Mouse (Mus musculus) midbrain, embryonic 15.5 days (tissue): Measurements from ENCODE around the gene Smc6. TPM values are rescaled to one million over a fixed set of nuclear protein-coding genes. Genes with fewer than 3 reads are reported as not detected.

Source experiments
- ATAC-seq: fragments of 200-750 bp; cut with Nextera tagmentation; replicated peaks from 2 replicates; pipeline ENCODE4 v1.8.0; 2017; ENCODE audit warnings: moderate TSS enrichment
- H3K27ac ChIP-seq: fragments of 300-500 bp; sonication (generic); 2 replicates; pipeline ENCODE4 v1.5.1; 2015; ENCODE audit warnings: mild to moderate bottlenecking, inconsistent platforms
- H3K27me3 ChIP-seq: fragments of 300-500 bp; sonication (generic); replicated peaks from 2 replicates; pipeline ENCODE4 v1.6.1; 2015; ENCODE audit warnings: inconsistent platforms
- H3K36me3 ChIP-seq: fragments of 300-500 bp; sonication (generic); replicated peaks from 2 replicates; pipeline ENCODE4 v1.6.1; 2015; ENCODE audit warnings: inconsistent platforms
- H3K4me1 ChIP-seq: fragments of 300-500 bp; sonication (generic); 2 replicates; pipeline ENCODE4 v1.6.1; 2015; ENCODE audit warnings: inconsistent platforms
- H3K4me2 ChIP-seq: fragments of 300-500 bp; sonication (generic); 2 replicates; pipeline ENCODE4 v1.6.1; 2015; ENCODE audit warnings: inconsistent platforms, mild to moderate bottlenecking, moderate library complexity
- H3K4me3 ChIP-seq: fragments of 300-500 bp; sonication (generic); 2 replicates; pipeline ENCODE4 v1.5.1; 2015; ENCODE audit warnings: mild to moderate bottlenecking, inconsistent platforms
- H3K9ac ChIP-seq: fragments of 300-500 bp; sonication (generic); 2 replicates; pipeline ENCODE4 v1.6.1; 2015; ENCODE audit warnings: mild to moderate bottlenecking, inconsistent platforms
- H3K9me3 ChIP-seq: fragments of 300-500 bp; sonication (generic); 2 replicates; pipeline ENCODE4 v1.6.1; 2016; ENCODE audit warnings: inconsistent platforms
- WGBS: fragments of 180-500 bp; shearing (Covaris S2); methylation state at CpG from one replicate; pipeline ENCODE4 v1.1.7; 2015; ENCODE audit warnings: mixed read lengths; 5-methylcytosine and 5-hydroxymethylcytosine counted together
- polyA plus RNA-seq: library from polyadenylated mRNA; unstranded; fragments of >200 nt; fragmentation: Nextera tagmentation; extraction: Ambion mirVana; gene quantifications from 2 replicates; pipeline ENCODE4 v1.2.1, GENCODE M21; 2015

Gene Smc6
- 90.0 and 107 TPM in 2 replicates for polyA plus RNA-seq

DNA sequence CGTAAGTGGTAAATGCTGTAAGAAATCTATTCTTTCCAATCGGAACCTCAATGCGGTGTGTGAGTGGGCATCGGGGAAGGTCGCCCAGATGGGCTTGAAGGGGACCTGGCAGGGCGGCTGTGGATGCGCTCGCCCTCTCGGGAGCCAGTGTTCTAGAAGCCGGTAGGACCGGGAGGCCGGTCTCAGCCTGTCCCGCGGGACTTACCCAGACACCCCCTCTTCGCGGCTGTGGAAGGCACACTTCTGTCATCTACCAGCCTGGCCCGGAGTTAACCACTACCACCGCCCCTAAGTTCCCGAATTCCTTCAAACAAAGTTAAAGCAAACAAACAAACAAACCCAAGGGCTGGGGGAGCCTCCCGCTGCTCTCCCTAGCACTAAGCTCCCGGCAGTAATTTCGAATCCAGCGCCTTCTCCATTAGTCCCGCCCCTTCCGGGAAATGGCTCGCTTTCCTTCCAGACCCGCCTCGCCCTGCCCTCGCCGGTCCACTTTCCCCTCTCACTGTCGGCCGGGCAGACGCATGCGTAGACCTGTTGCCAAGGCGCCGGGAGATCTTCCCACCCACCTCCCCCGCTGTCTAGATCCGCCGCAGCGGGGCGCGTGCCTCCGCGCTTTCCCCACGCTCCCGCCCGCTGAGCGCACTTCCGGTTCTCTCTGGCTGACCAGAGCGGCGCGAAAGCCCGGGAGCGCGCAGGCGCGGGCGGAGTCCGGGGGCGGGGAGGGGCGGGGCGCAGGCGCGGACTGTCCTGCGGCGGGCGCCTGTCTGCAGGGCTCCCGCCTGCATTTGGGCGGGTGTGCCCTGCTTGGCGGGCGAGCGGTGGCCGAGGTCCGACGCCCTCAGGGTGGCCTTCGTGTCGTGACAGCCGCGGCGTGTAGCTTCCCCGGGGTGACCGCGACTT, at the start of gene Smc6, which contains the start of gene Gen1:
TSS of gene Smc6 (plus strand) at position 505 of the 900 bp plus-strand sequence.
TSS of gene Gen1 (minus strand) at position 420 of the 900 bp plus-strand sequence.
- peaks cover 38% of the 10 kb centered on the region for H3K4me1 ChIP-seq
- H3K9me3 ChIP-seq, result no peaks in the 10 kb centered on the region
- peak within 1 kb of the TSS; percentile 86 for H3K9ac ChIP-seq
- H3K4me2 ChIP-seq, result peak within 1 kb of the TSS; percentile 98
- H3K36me3 ChIP-seq, result no peaks in the 10 kb centered on the region
- H3K27ac ChIP-seq, result peak within 1 kb of the TSS; percentile 90
- H3K4me3 ChIP-seq, result peak within 1 kb of the TSS; percentile 93
- H3K27me3 ChIP-seq, result no peaks in the 10 kb centered on the region
- ATAC-seq, result peak; percentile 99
- WGBS, result under 1% methylated on average over 83 of the region's 83 CpGs

DNA sequence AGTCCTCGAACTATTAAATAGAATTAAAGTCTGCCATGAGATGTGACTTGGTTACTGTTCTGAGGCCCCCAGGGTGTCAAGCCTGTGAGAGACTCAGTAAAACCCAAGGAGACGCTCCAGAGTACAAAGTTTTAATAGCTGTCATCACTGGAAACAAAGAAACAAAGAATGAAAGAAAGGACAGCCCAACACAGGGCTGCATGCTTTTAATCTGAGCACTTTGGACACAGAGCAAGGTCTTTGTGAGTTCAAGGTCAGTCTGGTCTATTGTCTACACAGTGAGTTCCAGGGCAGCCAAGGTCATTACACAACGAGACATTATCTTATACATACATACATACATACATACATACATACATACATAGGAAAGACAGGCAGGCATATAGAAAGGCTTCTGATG, 49.2 kb upstream of the Smc6 start:
- Histone ChIP-seq H3K27ac (no peak overlapping the region), H3K9ac (no peak overlapping the region), H3K4me2 (no peak overlapping the region), H3K27me3 (no peaks in the 10 kb centered on the region), H3K36me3 (no peaks in the 10 kb centered on the region), H3K4me1 (peaks cover 6% of the 10 kb centered on the region; the same call in 1 of the 2 replicates), H3K4me3 (no peak overlapping the region), H3K9me3 (no peaks in the 10 kb centered on the region)
- ATAC-seq, result no peak
- 58% methylated on average over 3 of the region's 3 CpGs for WGBS

DNA sequence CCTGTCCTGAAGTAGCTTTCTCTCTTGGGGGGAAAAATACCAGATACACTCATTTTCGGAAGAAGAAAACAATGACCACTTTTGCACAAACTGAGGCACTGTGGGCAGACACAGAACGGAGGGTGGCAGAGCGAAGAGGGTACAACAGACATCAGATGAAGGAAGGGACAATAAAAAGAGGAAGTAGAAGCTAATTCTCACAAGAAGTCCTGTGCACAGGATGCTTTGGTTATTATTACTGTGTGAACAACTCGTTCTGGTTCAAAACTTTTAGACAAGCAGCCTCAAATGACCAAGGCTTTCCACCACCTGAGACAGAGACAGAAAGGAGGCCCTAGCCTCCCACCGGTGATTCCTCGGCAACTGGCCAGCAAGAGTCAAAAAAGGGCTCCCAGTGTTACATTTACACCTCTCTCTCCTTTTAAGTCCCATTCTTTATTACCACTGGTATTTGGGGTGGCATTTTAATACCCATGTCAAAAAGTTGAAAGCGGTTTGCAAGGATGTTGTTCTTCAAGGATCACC, 47.9 kb upstream of the Smc6 start:
- Histone ChIP-seq H3K27ac (no peak overlapping the region), H3K27me3 (no peaks in the 10 kb centered on the region), H3K9ac (no peak overlapping the region), H3K4me2 (no peak overlapping the region), H3K36me3 (no peaks in the 10 kb centered on the region), H3K4me1 (peaks cover 13% of the 10 kb centered on the region), H3K9me3 (no peaks in the 10 kb centered on the region), H3K4me3 (no peak overlapping the region)
- no peak for ATAC-seq
- 74% methylated on average over 7 of the region's 7 CpGs for WGBS

DNA sequence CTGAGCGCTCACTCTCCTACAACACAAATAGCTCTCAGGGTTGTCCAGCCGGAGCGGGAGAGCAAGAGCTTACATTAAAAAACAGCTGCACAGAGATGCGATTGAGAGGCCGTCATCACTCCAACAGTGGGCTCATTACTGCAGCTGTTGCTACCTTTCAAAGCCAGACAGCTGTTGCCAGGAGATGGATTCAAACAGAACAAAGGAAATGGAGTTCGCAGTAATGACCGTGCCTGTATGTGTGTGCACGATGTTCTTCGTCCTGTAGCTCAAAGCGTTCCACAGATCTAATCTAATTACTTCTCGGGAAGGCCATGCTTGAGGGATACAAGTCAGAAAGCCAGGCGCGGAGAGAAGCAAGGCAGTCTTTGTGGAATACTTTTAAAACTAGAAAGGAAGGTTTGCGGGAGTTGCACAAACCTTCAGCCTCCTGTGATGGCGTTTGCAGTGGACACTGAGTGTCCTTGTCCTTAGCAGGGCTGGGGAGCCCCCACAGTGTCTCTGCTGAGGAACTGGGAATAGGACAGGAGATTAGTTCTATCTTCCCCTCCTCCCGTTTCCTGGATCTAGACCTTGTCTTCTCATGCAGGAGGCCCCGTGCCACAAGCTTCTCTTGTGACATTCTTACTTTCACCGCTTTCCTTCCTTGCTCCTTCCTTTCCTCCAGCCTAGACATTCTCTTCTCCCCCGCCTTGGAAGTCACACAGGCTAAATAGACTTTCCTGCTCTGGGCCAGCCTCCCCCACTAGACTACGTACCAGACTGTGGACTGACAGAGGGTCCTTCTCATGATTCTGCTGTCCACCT, 44.0 kb upstream of the Smc6 start:
- Histone ChIP-seq H3K4me1 (peaks cover 13% of the 10 kb centered on the region), H3K36me3 (no peaks in the 10 kb centered on the region), H3K9ac (no peak overlapping the region), H3K27me3 (no peaks in the 10 kb centered on the region), H3K27ac (peak overlapping the region; percentile 55; the same call in 1 of the 2 replicates), H3K9me3 (no peaks in the 10 kb centered on the region), H3K4me2 (peak overlapping the region; percentile 21), H3K4me3 (no peak overlapping the region)
- WGBS, result 28% methylated on average over 20 of the region's 20 CpGs
- peak; percentile 88 for ATAC-seq

DNA sequence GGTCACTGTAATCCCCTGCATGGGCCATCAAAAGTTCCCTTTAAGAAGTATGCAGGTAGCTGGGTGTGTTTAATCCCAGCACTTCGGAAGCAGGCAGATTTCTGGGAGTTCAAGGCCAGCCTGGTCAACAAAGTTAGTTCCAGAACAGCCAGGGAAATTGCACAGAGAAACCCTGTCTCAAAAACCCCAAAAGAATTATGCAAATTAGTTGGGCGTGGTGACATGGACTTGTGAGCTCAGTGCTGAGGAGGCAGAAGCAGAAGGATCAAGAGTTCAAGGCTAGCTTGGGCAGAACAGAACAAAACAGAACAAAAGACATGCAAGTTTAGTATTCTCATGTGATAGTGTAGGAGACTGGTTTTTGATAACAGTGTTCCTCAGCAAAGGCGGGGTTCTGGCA, 43.1 kb upstream of the Smc6 start:
- no peaks in the 10 kb centered on the region for H3K9me3 ChIP-seq
- H3K4me1 ChIP-seq, result peaks cover 13% of the 10 kb centered on the region
- no peaks in the 10 kb centered on the region for H3K27me3 ChIP-seq
- H3K36me3 ChIP-seq, result no peaks in the 10 kb centered on the region
- no peak for ATAC-seq
- H3K4me2 ChIP-seq, result no peak overlapping the region
- no peak overlapping the region for H3K9ac ChIP-seq
- H3K4me3 ChIP-seq, result no peak overlapping the region
- WGBS, result 64% methylated on average over 3 of the region's 3 CpGs
- H3K27ac ChIP-seq, result no peak overlapping the region

DNA sequence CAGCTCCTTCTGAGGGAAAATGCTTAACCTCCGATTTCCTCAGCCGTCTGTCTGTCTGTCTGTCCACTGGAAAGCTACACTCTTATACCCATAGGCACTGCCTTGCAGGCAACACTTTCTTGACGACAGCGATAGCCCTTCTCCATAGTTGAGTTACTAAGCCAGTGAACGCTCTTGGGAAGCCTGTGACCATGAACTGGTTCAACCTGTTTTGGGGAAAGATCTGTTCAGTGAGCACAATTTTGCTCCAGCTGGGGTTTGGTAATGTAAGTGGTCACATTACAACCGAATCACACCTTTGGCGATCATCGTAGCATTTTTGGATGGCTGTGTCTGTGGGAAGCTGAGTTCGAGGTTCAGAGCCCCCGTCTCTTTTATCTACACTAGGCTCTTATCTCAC, 42.6 kb upstream of the Smc6 start:
- Histone ChIP-seq H3K4me2 (no peak overlapping the region), H3K27me3 (no peaks in the 10 kb centered on the region), H3K36me3 (no peaks in the 10 kb centered on the region), H3K9ac (no peak overlapping the region), H3K4me3 (no peak overlapping the region), H3K27ac (no peak overlapping the region), H3K4me1 (peaks cover 13% of the 10 kb centered on the region), H3K9me3 (no peaks in the 10 kb centered on the region)
- WGBS, result 92% methylated on average over 10 of the region's 10 CpGs
- no peak for ATAC-seq

DNA sequence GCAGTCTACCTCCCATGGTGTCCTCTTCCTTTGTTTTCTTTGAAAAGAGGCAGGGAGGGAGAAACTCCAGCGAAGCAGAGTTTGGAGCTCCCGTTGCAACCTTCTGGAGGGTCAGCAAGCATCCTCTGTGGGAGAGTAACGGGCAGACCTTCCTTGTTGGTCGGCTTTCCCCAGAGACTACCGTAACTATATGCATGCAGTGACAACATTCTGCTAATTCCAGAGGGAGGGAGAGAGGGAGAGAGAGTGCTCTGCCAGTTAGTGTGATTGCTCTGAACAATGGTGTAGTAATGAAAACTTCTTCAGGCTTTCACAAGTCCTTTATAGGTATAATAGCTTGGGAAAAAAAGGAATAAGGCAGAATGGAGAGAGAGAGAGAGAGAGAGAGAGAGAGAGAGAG, 41.0 kb upstream of the Smc6 start:
- peaks cover 13% of the 10 kb centered on the region for H3K4me1 ChIP-seq
- H3K4me3 ChIP-seq, result no peak overlapping the region
- no peaks in the 10 kb centered on the region for H3K36me3 ChIP-seq
- ATAC-seq, result no peak
- no peak overlapping the region for H3K4me2 ChIP-seq
- no peak overlapping the region for H3K9ac ChIP-seq
- H3K27me3 ChIP-seq, result no peaks in the 10 kb centered on the region
- no peak overlapping the region for H3K27ac ChIP-seq
- WGBS, result 7% methylated on average over 5 of the region's 5 CpGs
- no peaks in the 10 kb centered on the region for H3K9me3 ChIP-seq

DNA sequence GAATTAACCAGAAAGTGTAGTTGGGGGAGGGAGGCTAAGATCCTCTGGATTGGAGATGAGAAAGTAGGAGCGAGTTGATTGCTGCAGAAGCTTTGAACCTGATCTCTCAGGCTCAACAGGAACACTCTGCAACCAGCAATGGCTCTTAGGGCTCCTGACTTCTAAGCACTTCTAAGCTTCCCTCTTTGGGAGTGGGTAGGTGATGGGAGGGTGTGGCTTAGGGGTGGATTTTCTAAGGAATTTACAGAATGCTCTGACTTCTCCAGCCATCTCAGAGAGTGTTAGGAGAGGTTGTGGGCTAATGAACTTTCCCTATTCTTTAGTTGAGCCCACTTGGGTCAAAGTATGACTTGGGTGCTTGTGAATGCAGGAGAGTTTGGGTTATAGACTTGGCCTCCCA, 39.6 kb upstream of the Smc6 start:
- 54% methylated on average over 1 of the region's 1 CpGs for WGBS
- Histone ChIP-seq H3K9me3 (no peaks in the 10 kb centered on the region), H3K27ac (no peak overlapping the region), H3K27me3 (no peaks in the 10 kb centered on the region), H3K36me3 (no peaks in the 10 kb centered on the region), H3K4me2 (no peak overlapping the region), H3K9ac (no peak overlapping the region), H3K4me3 (no peak overlapping the region), H3K4me1 (peaks cover 11% of the 10 kb centered on the region)
- ATAC-seq, result no peak

DNA sequence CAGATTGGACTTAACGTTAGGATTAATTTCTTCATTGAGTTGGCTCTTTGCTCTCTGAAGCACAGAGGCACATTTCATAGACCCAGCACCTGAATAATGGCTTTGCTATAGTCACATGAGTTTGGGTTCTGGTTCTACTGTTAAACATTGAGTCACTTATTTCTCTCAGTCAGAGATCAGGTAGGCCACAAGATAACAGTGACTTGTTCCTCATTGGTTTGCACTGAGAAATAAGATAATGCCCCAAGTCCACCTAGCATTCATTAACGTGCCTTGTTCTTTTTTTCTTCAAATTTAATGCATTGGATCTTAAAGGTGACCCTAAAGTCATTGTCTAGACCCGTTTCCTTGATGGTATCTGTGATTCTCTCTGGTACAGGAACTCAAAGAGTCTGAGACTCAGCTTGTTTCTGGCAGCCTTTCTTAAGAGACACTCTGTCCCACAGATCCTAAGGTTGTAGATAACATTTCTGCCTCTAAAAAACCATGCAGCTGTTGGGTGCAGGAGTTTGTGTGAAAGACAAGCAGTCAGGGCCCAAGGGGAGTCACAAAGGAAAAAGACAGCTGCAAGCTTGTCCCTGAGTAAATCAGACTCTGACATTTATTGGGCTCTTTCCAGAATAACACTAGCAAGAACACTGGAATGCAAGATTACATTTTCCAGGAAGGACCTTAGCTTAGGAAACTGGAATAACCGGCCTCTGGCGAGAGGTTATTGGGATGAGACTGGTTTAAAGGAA, 39.0 kb upstream of the Smc6 start:
- Histone ChIP-seq H3K9me3 (no peaks in the 10 kb centered on the region), H3K27me3 (no peaks in the 10 kb centered on the region), H3K9ac (no peak overlapping the region), H3K27ac (no peak overlapping the region), H3K4me2 (no peak overlapping the region), H3K4me1 (peaks cover 5% of the 10 kb centered on the region), H3K4me3 (no peak overlapping the region), H3K36me3 (no peaks in the 10 kb centered on the region)
- WGBS, result 83% methylated on average over 5 of the region's 5 CpGs
- ATAC-seq, result no peak

DNA sequence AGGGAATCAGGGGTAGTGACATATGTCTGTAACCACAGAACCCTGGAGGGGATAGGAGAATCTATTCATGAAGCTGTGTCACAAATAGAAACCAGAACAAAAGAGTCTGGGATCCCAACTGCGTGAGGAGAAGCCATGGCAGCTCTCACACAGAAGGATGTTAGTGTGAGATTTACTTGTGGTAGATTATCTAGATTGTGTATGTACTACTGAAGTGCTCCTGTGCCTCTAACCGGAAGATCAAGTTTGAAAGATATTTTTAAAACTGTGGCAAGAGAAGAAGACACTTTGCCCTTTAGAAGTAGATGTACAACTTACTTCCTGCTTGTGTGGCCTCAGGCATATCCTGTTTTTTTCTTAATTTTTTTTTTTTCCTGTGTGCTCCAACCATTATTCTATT, 35.4 kb upstream of the Smc6 start:
- H3K9me3 ChIP-seq, result no peaks in the 10 kb centered on the region
- H3K4me2 ChIP-seq, result no peak overlapping the region
- WGBS, result 77% methylated on average over 2 of the region's 2 CpGs
- no peak overlapping the region for H3K27ac ChIP-seq
- H3K36me3 ChIP-seq, result no peaks in the 10 kb centered on the region
- ATAC-seq, result no peak
- H3K9ac ChIP-seq, result no peak overlapping the region
- no peak overlapping the region for H3K4me3 ChIP-seq
- no peaks in the 10 kb centered on the region for H3K27me3 ChIP-seq
- no peaks in the 10 kb centered on the region for H3K4me1 ChIP-seq

DNA sequence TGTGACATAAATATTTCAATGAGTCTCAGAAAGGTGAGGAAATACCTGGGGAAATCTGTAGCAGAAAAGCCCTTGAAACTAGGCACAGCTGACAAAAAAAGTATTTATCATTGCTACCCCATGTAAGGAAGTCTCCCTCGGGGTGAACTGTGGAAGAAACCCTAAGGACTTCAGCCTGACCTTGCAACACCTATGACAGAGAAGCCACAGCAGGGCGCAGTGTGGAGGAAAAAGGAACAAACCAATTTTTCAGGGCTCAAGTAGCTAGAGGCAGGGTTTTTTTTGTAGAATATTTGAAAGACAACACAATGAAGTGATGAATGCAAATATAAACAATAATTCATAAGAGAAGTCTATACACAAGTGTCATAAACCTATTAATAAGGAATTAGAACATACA, 29.7 kb upstream of the Smc6 start:
- no peak overlapping the region for H3K9ac ChIP-seq
- H3K9me3 ChIP-seq, result no peaks in the 10 kb centered on the region
- ATAC-seq, result no peak
- 0 out of 2 replicates have a peak, but pooled peaks cover 2% of the 10 kb centered on the region for H3K36me3 ChIP-seq
- H3K4me2 ChIP-seq, result no peak overlapping the region
- H3K27ac ChIP-seq, result no peak overlapping the region
- WGBS, result 78% methylated on average over 2 of the region's 2 CpGs
- H3K4me3 ChIP-seq, result no peak overlapping the region
- no peaks in the 10 kb centered on the region for H3K4me1 ChIP-seq
- H3K27me3 ChIP-seq, result no peaks in the 10 kb centered on the region

DNA sequence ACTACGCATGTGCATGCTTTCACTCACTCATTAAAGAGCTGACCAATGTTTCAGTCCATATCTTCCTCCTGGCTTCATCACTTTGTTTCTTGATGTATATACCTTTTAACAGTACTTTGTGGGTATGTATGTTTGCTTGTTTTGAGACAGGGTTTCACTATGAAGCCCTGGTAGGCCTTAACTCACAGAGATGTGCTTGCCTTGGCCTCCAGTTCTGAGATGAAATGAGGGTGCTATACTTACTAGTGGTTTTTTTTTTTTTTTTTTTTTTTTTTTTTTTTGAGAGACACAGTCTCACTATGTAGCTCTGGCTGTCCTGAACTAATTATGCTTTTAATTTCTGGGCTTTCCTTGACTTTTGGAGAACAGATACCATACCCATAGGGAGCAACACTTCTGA, 18.2 kb upstream of the Smc6 start:
- Histone ChIP-seq H3K4me3 (no peak overlapping the region), H3K27me3 (no peaks in the 10 kb centered on the region), H3K36me3 (no peaks in the 10 kb centered on the region), H3K4me2 (no peak overlapping the region), H3K4me1 (no peaks in the 10 kb centered on the region), H3K27ac (no peak overlapping the region), H3K9me3 (no peaks in the 10 kb centered on the region), H3K9ac (no peak overlapping the region)
- WGBS, result 98% methylated on average over 1 of the region's 1 CpGs
- ATAC-seq, result no peak
